Mouse (Mus musculus): ENCODE measurements around the gene Mast4. TPM values are rescaled to one million over a fixed set of nuclear protein-coding genes. Genes with fewer than 3 reads are reported as not detected.

Gene Mast4
- total RNA-seq, 2 experiments from 2014 or later, result 45.9 to 49.2 TPM

DNA sequence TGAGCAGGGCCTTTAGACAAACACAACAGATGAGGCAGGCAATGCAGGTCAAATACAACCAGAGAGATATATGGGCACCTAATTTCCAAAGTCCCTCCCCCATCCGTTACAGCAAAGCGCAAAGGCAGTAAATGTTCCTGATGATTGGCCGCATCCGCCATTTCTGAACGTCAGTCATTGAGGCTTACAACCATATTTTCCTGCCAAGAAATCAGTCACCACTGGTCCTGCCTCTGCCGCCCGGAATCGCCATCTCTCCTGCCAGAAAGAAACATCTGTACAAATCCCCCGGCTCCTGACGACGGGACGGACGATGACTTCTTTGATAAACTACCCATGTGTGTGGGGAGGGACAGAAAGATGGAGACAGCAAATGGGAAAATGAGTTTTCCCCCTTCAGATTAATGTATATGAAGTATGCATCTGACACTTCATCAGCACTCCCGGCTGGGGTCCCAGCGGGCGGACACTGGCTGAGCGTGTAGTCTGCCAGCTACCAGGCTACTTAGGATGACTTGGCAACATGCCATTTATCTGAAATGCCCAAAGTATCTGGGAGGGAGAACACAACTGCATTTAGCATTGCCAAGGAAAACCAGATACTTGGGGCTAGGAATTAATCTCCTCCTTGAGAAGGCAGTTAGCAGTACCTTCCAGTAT, 198.9 kb downstream of the Mast4 start:
- intact Hi-C loops (cut with DNase I), result no loop called here
- DNase-seq, result no peak

DNA sequence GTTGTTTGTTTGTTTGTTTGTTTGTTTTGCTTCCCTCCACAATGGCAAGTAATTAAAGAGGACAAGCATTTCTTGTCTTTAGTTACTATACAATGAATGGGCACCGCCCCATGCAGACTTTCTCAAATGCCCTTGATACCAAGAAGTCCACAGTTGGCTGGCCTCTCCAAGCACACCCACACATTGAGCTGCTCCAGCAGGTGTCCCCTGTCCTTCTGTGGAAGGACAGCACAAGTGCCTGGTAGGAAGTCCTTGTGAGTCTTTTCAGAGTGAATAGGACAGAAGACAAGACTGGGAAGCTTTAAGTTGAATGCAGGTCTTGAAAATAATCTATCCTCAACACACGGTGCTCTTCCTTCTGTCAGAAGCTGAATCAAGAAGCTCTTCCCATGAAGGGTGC, 202.5 kb downstream of the Mast4 start:
- intact Hi-C loops (cut with DNase I), result no loop called here
- no peak for DNase-seq

DNA sequence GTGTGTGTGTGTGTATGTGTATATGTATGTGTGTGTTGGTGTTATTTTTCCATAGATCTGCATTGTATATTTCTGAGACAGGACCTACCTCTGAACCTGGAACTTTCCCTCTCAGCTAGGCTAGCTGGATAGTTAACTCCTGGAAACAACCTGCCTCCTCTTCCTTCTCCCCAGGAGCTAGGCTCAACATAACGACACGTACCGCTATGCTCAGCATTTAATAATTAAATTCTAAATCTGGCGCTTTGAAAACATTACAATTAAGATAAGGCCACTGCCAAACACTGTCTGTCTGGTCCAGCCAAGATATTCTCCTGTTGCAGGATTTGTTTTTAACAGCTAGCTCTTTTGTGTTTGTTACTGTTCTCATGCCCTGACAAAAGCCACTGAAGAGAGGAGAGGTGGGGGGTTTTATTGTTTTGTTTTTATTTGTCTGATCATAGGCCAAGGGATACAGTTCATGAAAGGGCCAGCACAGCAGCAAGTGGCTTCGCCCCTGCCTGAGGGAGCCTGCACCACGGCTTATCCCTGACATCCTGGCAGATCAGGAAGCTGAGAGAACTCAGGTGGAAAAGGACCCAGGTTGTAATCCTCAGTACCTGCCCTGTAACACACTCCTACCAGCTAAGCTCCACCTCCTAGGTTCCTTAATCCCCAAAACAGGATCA, 205.0 kb downstream of the Mast4 start:
- no peak for DNase-seq
- intact Hi-C loops (cut with DNase I), result no loop called here

- peak in 1 of 2 experiments; percentile 21 for DNase-seq
- intact Hi-C loops (cut with DNase I), result no loop called here
Measured at GRCm38 (mm10) chr13:103128729-103129128, 205.6 kb downstream of the Mast4 start.

DNA sequence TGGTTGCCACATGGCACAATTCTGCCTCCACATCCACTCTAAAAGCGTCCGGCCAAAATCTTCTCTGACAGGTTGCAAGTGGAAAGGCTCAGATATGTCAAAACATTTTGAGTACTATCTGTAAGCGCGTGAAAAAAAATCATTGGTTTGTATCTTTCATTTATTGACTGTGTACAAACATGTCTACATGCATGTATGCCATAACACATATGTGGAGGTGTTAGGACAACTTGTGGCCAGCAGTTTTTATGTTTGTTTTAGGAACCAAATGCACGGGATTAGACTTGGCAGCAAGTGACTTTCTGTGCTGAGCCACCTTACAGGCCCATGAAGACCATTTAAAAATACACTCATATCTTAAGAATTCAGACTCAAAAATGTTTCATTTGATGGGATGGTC, 206.7 kb downstream of the Mast4 start:
- intact Hi-C loops (cut with DNase I), result no loop called here
- DNase-seq, result no peak

- DNase-seq, result no peak
- intact Hi-C loops (cut with DNase I), result loop anchor here (5.0 kb wide), 1 partner anchor 519 kb away; no protein-coding TSS in a partner anchor
Measured at GRCm38 (mm10) chr13:103123716-103124115, 210.6 kb downstream of the Mast4 start.

GRCm38 (mm10) chr13:103121796-103122792, 212.2 kb downstream of the Mast4 start:
- DNase-seq, result no peak
- intact Hi-C loops (cut with DNase I), result loop anchor here (5.0 kb wide), 1 partner anchor 520 kb away; no protein-coding TSS in a partner anchor

DNA sequence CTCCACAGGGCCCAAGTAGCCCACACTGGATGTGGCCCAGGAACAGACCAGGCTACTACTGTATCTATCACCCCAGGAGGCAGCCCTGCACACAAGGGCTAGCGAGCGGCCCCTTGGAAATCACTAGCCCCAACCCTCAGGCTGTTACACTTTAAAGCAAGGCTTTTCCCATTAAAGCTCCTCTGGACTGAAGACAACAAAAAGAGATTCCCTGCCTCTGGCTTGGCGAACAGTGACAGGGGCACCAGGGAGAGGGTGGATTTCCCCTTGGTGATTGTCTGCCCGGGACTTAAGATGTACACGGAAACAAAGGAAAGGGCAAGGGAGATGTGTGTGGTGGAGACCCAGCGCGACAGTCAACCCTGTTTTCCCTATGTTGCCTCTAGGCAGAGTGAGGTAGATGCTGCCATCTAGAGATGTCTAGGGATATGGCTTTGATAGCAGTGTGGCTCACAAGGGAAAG, 213.6 kb downstream of the Mast4 start:
- intact Hi-C loops (cut with DNase I), result loop anchor here (5.0 kb wide), 1 partner anchor 522 kb away; no protein-coding TSS in a partner anchor
- peak in 1 of 2 experiments; percentile 21 for DNase-seq

GRCm38 (mm10) chr13:103119728-103120127, 214.6 kb downstream of the Mast4 start:
- intact Hi-C loops (cut with DNase I), result loop anchor here (5.0 kb wide), 1 partner anchor 523 kb away; no protein-coding TSS in a partner anchor

DNA sequence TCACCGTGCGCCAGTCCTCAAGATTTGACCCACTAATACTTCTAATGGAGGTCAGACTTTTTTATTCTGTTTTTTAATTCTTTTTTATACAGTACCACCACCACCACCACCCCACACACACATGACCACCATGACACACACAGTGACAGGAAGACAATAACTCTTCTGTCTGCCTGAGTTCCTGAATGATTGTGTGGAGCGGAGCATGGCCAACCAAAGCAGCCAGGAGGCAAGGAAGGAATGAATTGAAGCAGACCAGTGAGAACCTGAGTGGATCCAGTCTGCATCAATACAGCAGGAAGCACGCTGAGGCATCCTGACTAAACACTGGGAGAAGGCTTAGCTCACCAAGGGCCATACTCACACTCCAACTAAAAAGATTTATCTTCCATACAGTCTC, 219.2 kb downstream of the Mast4 start:
- intact Hi-C loops (cut with DNase I), result no loop called here

More at GRCm38 (mm10) chr13:103119728-103120127, 214.6 kb downstream of the Mast4 start:
- no peak for DNase-seq

GRCm38 (mm10) chr13:103114274-103114673, 220.0 kb downstream of the Mast4 start:
- peak; percentile 79 to 86 for DNase-seq
- intact Hi-C loops (cut with DNase I), result loop anchor here (5.0 kb wide), 3 partner anchors 122 to 437 kb away; no protein-coding TSS in a partner anchor

More for the DNA sequence above, 219.2 kb downstream of the Mast4 start:
- no peak for DNase-seq

DNA sequence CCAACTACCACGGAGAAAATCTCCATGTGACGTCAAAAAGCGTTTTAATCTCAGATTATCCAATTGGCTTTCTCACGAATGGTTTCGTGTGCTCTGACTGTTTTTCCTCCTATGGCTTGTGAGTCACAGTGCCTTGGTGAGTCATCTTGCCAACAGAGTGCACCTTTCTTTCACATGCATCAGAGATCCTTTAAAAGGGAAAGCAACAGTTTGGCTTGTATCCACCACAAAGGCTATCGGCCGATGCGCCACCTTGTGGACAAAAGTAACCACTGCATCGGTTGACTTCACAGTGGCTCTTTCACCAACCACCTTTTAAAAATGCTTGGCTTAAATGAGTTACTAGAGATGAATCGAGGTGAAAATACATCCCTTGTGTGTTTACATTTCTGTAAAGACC, 224.4 kb downstream of the Mast4 start:
- peak; percentile 70 to 83 for DNase-seq
- intact Hi-C loops (cut with DNase I), result loop anchor here (5.0 kb wide), 3 partner anchors 118 to 433 kb away; no protein-coding TSS in a partner anchor

DNA sequence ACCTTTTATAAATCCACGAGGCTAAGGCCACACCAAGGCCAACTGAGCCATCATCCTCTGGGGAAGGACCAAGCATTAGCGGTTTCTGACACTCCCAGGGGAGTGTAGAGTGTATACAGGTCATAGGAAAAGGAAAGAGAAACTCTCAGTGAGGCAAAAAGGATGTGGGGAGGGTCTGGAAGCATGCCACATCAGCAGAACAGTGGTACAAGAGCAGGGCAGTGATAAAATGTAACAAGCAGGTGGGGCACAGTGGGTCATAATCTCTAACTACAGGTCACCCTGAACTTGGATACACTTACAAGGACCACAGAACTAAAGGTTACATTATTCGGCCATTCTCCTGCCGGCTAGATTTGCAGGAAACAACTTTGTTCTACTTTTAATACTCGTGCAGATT, 226.9 kb downstream of the Mast4 start:
- intact Hi-C loops (cut with DNase I), result no loop called here
- DNase-seq, result no peak

DNA sequence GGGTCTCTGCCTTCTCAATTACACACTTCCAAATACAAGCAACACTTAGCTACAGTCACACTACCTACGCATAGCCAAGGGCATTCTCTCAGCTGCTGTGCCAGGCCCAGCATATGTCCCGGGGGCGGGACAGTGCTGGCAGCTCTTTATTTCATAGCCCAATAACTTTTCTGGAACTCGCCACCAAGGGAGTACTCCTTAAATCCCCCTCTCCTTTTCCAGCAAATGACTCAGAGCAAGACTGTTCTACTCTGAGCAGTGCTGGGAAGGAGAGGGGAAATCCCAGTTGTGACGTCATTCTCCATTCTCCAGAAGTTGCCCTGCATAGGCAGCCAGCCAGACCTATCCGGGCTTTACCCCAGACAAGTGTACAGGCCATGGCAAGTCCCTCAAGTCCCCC, 231.7 kb downstream of the Mast4 start:
- intact Hi-C loops (cut with DNase I), result no loop called here
- no peak for DNase-seq

DNA sequence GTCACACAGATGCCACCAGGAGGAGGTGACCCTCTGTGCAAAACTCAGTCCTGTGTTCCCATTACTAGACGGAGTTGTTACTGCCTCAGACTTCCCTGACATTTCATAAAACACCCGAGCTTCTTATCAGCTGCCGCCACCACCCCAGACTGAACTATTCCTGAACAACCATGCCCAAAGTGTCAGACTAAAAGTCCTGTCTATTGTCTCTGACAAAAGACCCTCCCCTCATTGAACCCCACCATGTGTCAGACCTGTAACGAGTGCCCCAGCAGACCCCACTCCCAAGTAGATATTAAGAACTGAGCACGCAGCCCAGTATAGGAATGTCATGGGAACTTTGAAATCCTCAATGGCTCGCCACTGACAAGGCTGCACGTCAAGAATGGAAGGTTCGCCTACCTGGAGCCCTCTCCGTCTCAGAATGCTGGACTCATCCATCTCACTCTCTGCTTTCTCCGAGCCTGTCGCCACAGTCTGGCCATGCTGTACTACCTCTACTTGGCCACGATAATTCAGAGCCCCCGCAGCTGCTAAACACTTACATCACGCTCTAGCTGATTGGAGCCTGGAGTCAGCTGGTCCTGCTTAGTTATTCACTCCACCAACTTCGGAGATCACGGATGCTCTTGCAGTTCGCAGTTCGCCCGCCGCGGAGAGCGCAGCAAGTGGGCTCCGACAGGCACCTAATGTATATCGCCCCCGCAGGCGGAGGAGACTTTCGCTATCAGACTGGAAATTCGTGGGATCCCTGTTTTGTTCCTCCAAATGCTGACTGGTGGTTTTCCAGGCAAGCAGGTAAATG, 237.7 kb downstream of the Mast4 start:
- DNase-seq, result peak; percentile 71 to 73
- intact Hi-C loops (cut with DNase I), result loop anchor here (5.0 kb wide), 1 partner anchor 189 kb away; no protein-coding TSS in a partner anchor

DNA sequence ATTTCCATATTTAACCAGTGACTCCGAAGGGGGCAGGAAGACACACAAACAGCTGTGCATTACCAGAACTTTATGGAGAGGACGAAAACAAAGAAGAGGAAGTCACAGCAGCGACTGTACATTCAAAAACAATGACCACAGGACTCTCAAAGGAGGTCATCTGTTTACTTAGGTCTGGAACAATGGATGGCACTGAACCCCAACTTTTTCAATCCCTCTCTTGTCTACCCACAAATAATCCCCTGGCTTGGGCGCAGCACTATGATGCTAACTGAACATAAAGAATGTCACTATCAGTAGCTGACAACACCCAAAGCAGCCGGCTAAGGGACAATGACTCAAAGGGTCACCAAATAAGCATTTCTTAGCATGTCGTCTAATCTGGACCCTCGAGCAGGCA, 238.8 kb downstream of the Mast4 start:
- DNase-seq, result no peak
- intact Hi-C loops (cut with DNase I), result loop anchor here (5.0 kb wide), 1 partner anchor 188 kb away; no protein-coding TSS in a partner anchor

GRCm38 (mm10) chr13:103094595-103094994, 239.7 kb downstream of the Mast4 start:
- intact Hi-C loops (cut with DNase I), result no loop called here
- DNase-seq, result no peak

DNA sequence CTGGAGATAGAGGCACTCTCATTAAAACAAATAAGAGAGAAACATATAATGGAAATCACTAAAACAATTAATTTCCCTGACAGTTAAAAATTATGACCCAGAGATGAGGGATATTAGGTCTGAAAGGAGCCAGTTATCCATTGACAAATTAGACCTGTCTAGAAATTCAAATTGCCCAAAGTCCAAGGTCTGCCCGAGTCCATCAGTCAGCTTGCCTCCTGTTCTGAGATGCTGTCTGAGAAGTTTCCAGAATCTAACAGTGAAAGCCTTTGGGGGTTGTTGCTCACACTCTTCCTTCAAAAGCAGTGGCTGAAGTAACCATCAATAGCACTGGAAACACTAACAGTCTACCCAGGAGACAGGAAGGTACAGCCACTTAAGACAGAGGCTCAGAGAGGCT, 240.6 kb downstream of the Mast4 start:
- intact Hi-C loops (cut with DNase I), result no loop called here
- DNase-seq, result no peak

- intact Hi-C loops (cut with DNase I), result no loop called here
Measured at GRCm38 (mm10) chr13:103085540-103086121, 248.7 kb downstream of the Mast4 start.

More at GRCm38 (mm10) chr13:103085540-103086121, 248.7 kb downstream of the Mast4 start:
- no peak for DNase-seq
